Mouse (Mus musculus) 3T3-L1 (cell line): ENCODE measurements around the gene Kcnc4.

Experiments used
- DNase-seq: peaks from one replicate; pipeline ENCODE4 v3.0.0-alpha.2; 2015; ENCODE audit warnings: low read depth, low spot score

The Kcnc4 gene

GRCm38 (mm10) chr3:107459196-107459772 lies at the start of gene Kcnc4:
Gene Kcnc4 (minus strand): TSS chr3:107459552.
- no peak for DNase-seq

GRCm38 (mm10) chr3:107508696-107509095 lies 49.3 kb upstream of the Kcnc4 start:
- no peak for DNase-seq

- DNase-seq, result no peak
Observed at GRCm38 (mm10) chr3:107507966-107508365, 48.6 kb upstream of the Kcnc4 start.

- no peak for DNase-seq
Observed at GRCm38 (mm10) chr3:107506531-107506930, 47.2 kb upstream of the Kcnc4 start.

- no peak for DNase-seq
Observed at GRCm38 (mm10) chr3:107505464-107506367, 46.4 kb upstream of the Kcnc4 start.

- DNase-seq, result no peak
Observed at GRCm38 (mm10) chr3:107504542-107504941, 45.2 kb upstream of the Kcnc4 start.

GRCm38 (mm10) chr3:107503716-107504115 lies 44.4 kb upstream of the Kcnc4 start:
- no peak for DNase-seq

GRCm38 (mm10) chr3:107501702-107502151 lies 42.4 kb upstream of the Kcnc4 start:
- no peak for DNase-seq

- no peak for DNase-seq
Observed at GRCm38 (mm10) chr3:107500301-107500700, 40.9 kb upstream of the Kcnc4 start.

GRCm38 (mm10) chr3:107496086-107496850 lies 36.9 kb upstream of the Kcnc4 start:
- no peak for DNase-seq

GRCm38 (mm10) chr3:107495524-107495923 lies 36.2 kb upstream of the Kcnc4 start:
- DNase-seq, result no peak

- peak; percentile 38 for DNase-seq
Observed at GRCm38 (mm10) chr3:107491459-107491858, 32.1 kb upstream of the Kcnc4 start.

GRCm38 (mm10) chr3:107488637-107489036 lies 29.3 kb upstream of the Kcnc4 start:
- peak; percentile 42 for DNase-seq

- no peak for DNase-seq
Observed at GRCm38 (mm10) chr3:107483290-107483689, 23.9 kb upstream of the Kcnc4 start.

GRCm38 (mm10) chr3:107480660-107481059 lies 21.3 kb upstream of the Kcnc4 start:
- DNase-seq, result peak; percentile 17

- peak; percentile 66 for DNase-seq
Observed at GRCm38 (mm10) chr3:107472198-107472597, 12.8 kb upstream of the Kcnc4 start.

- no peak for DNase-seq
Observed at GRCm38 (mm10) chr3:107469059-107469458, 9.7 kb upstream of the Kcnc4 start.

GRCm38 (mm10) chr3:107468106-107468505 lies 8.8 kb upstream of the Kcnc4 start:
- no peak for DNase-seq

- peak; percentile 76 for DNase-seq
Observed at GRCm38 (mm10) chr3:107466577-107466976, 7.2 kb upstream of the Kcnc4 start.

GRCm38 (mm10) chr3:107462160-107462559 lies 2.8 kb upstream of the Kcnc4 start:
- DNase-seq, result peak; percentile 78

- no peak for DNase-seq
Observed at GRCm38 (mm10) chr3:107459773-107460431, 550 bp upstream of the Kcnc4 start.
